Mouse (Mus musculus) thymus, adult 2 months (tissue): ENCODE measurements around the gene Atp6v1e1. TPM values are rescaled to one million over a fixed set of nuclear protein-coding genes. Genes with fewer than 3 reads are reported as not detected.

Source experiments
- DNase-seq: peaks from one replicate; pipeline ENCODE4 v3.0.0; 2021
- H3K27ac ChIP-seq: fragments of 200-500 bp; 2 replicates; pipeline ENCODE4 v1.5.1; 2012; ENCODE audit warnings: low read length, control low read depth; ENCODE audit not compliant: control insufficient read depth, insufficient read depth
- H3K27me3 ChIP-seq: fragments of 200-500 bp; 2 replicates; pipeline ENCODE4 v1.6.1; 2012; ENCODE audit warnings: mild to moderate bottlenecking, low read length, moderate library complexity, mixed read lengths; ENCODE audit not compliant: control insufficient read depth, insufficient read depth
- H3K36me3 ChIP-seq: fragments of 200-500 bp; 2 replicates; pipeline ENCODE4 v1.6.1; 2012; ENCODE audit warnings: mild to moderate bottlenecking, low read length, moderate library complexity; ENCODE audit not compliant: control insufficient read depth, insufficient read depth
- H3K4me1 ChIP-seq: fragments of 200-500 bp; replicated peaks from 2 replicates; pipeline ENCODE4 v1.6.1; 2012; ENCODE audit warnings: low read length; ENCODE audit not compliant: control insufficient read depth, insufficient read depth
- H3K4me3 ChIP-seq: fragments of 200-500 bp; 2 replicates; pipeline ENCODE4 v1.5.1; 2012; ENCODE audit warnings: mild to moderate bottlenecking, low read length, control low read depth, moderate library complexity; ENCODE audit not compliant: control insufficient read depth, insufficient read depth
- CTCF ChIP-seq: fragments of 200-500 bp; IDR thresholded peaks from 2 replicates; pipeline ENCODE4 v1.5.1; 2012; ENCODE audit warnings: mild to moderate bottlenecking, control low read depth, low read length, moderate library complexity, borderline replicate concordance; ENCODE audit not compliant: control insufficient read depth, poor library complexity, insufficient read depth; ENCODE audit errors: extremely low read depth
- POLR2A ChIP-seq: fragments of 200-500 bp; IDR thresholded peaks from 2 replicates; pipeline ENCODE4 v1.6.1; 2012; ENCODE audit warnings: mild to moderate bottlenecking, low read length, control low read depth, moderate library complexity; ENCODE audit not compliant: control insufficient read depth, poor library complexity, insufficient read depth; ENCODE audit errors: extremely low read depth
- WGBS: fragments of 180-500 bp; shearing (Covaris S2); methylation state at CpG from one replicate; pipeline ENCODE4 v1.1.7; 2018; 5-methylcytosine and 5-hydroxymethylcytosine counted together
- polyA plus RNA-seq: library from polyadenylated mRNA; depleted of rRNA; stranded (reverse); fragments of >200 nt; gene quantifications from 2 replicates; pipeline ENCODE4 v1.2.3, GENCODE M21; 2012

The Atp6v1e1 gene
- polyA plus RNA-seq, 1 experiment: 136 TPM

- WGBS: 2% methylated on average over 40 of the region's 40 CpGs
- TF ChIP-seq CTCF (no peak), POLR2A (peak; percentile 85)
- DNase-seq: peak; percentile 92
- Histone ChIP-seq H3K4me1 (no peaks in the 10 kb centered on the region), H3K27me3 (no peaks in the 10 kb centered on the region), H3K36me3 (no peaks in the 10 kb centered on the region), H3K27ac (peak within 1 kb of the TSS; percentile 21), H3K4me3 (peak within 1 kb of the TSS; percentile 59)
Measured at GRCm38 (mm10) chr6:120835474-120836374, 13.1 kb upstream of the Atp6v1e1 start, which contains the start of gene Bcl2l13. Gene Bcl2l13, plus strand, starts transcription at chr6:120836212.

- Histone ChIP-seq H3K4me3 (no peak overlapping the region), H3K36me3 (no peaks in the 10 kb centered on the region), H3K4me1 (no peaks in the 10 kb centered on the region), H3K27ac (no peak overlapping the region), H3K27me3 (no peaks in the 10 kb centered on the region)
- WGBS: 90% methylated on average over 4 of the region's 4 CpGs
- no peak for TF ChIP-seq CTCF
- TF ChIP-seq POLR2A: no peak
- DNase-seq: no peak
Measured at GRCm38 (mm10) chr6:120834766-120835321, 12.3 kb upstream of the Atp6v1e1 start.

GRCm38 (mm10) chr6:120832097-120832496, 9.5 kb upstream of the Atp6v1e1 start:
- TF ChIP-seq CTCF (no peak), POLR2A (no peak)
- H3K4me1 ChIP-seq: no peaks in the 10 kb centered on the region
- no peaks in the 10 kb centered on the region for H3K36me3 ChIP-seq
- no peak overlapping the region for H3K4me3 ChIP-seq
- no peak overlapping the region for H3K27ac ChIP-seq
- DNase-seq: no peak
- 85% methylated on average over 4 of the region's 4 CpGs for WGBS
- H3K27me3 ChIP-seq: no peaks in the 10 kb centered on the region

DNA sequence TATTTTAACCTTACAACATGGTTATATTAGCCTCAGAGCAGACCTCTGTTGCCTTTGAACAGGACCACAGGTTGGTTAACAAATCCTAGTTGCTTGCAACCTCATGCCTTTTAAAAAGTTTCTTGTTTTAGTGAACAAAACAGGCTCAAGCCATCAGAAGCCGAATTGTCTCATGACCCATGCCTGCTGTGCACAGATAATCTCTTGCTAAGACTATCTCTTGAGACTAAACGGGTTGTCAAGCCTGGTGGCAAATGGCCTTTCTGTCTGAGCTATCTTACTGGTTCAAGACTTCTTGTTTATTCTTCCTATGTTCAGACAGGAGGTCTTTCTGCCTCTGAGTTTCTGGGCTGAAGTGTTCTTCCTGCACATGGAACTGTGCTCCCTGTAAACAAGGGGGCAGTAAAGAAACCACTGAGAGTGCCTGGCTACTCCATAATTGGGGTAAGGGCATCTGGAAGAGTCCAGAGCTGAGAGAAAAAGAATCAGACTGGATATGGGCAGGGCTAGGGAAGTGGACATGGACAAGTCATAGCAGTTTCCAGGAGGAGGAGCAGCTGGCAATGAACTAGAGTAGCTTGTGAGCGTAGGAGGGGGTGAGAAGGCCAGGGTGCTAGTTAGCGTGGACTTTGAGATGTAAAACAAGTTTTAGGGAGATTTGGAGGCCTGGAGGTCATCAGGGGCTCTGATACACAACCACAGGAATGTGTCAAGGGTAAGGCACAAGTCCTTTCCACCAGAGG, 8.4 kb upstream of the Atp6v1e1 start:
- Histone ChIP-seq H3K27ac (no peak overlapping the region), H3K36me3 (no peaks in the 10 kb centered on the region), H3K4me3 (no peak overlapping the region), H3K27me3 (no peaks in the 10 kb centered on the region), H3K4me1 (no peaks in the 10 kb centered on the region)
- DNase-seq: no peak
- TF ChIP-seq POLR2A (no peak), CTCF (no peak)
- WGBS: 93% methylated on average over 4 of the region's 4 CpGs

- H3K27ac ChIP-seq: no peak overlapping the region
- no peaks in the 10 kb centered on the region for H3K27me3 ChIP-seq
- no peak overlapping the region for H3K4me3 ChIP-seq
- 44% methylated on average over 1 of the region's 1 CpGs for WGBS
- no peaks in the 10 kb centered on the region for H3K36me3 ChIP-seq
- no peak for DNase-seq
- H3K4me1 ChIP-seq: no peaks in the 10 kb centered on the region
- TF ChIP-seq CTCF: no peak
- TF ChIP-seq POLR2A: no peak
Measured at GRCm38 (mm10) chr6:120830056-120830455, 7.5 kb upstream of the Atp6v1e1 start.

DNA sequence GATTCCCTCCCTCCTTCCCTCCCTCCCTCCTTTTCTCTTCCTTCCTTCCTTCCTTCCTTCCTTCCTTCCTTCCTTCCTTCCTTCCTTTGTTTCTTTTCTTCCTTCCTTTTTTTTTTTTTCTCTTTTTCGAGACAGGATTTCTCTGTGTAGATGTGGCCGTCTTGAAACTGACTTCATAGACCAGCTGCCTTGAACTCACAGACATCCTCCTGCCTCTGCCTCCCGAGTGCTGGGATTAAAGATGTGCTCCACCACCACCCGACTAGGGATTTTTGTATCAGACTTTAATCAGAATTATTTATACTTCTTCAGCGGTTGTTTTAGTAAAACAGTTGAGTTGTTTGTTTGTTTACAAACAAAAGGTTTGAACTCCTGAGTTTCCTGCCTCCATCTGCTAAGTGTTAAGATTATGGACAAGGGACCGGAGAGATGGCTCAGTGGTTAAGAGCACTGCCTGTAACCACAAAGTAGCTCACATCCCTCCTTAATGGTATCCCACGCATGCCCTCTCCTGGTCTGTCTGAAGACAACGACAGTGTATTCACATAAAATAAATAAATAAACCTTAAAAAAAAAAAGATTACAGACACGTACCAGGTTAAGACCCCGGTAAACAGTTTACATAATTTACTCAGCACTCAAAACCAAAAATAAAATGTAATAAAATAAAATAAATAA, 483 bp upstream of the Atp6v1e1 start:
- TF ChIP-seq POLR2A: no peak

More for the DNA sequence above, 483 bp upstream of the Atp6v1e1 start:
- H3K27me3 ChIP-seq: no peaks in the 10 kb centered on the region
- peak; percentile 15 for DNase-seq
- 58% methylated on average over 10 of the region's 10 CpGs for WGBS
- peaks cover 12% of the 10 kb centered on the region for H3K36me3 ChIP-seq
- peaks cover 12% of the 10 kb centered on the region for H3K4me1 ChIP-seq
- H3K4me3 ChIP-seq: no peak overlapping the region
- no peak overlapping the region for H3K27ac ChIP-seq
